Mouse (Mus musculus) cerebellum, adult 11-12 months (tissue): ENCODE results near the gene Trpm3.

Experiments used
- DNase-seq: peaks from one replicate; pipeline ENCODE4 v3.0.0; 2022

Trpm3 gene

DNA sequence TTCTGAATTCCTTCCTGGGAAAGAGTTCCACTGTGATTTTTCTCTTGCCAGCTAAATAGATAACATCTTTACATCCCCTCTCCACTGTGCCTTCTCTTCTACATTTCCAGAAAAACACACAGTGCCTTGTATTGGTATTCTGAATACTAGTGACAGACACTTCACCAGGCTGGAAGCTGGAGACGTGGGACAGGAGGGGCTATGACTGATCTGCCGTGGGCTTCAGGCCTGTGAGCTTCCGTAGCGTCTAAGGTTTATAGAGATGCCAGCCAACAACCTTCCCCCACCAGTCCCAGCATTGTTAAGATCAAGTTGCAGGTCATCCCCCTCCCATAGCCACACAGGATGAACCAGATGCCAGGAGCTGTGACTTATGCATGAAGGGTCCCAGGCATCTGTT, 518.4 kb downstream of the Trpm3 start:
- DNase-seq = no peak

- no peak for DNase-seq
Measured at GRCm38 (mm10) chr19:22665401-22665800, 526.6 kb downstream of the Trpm3 start.

DNA sequence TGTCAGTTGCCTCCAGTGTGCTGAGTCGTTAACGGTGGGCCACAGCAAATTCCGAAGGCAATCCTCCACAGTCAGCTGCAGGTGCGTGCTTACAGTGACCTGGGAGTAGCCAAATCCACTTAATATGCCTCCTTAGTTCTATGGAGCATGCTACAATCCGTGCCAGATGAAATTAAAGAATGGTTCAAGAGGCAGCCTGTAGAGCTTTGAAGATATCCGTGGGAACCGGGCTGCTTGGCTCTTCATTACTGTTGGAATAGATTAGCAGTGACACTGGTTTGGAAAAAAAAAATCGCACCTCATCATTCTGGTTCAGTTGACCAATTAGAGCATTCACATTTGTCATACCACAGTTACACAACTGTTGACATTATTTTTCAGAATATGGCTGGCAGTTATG, 531.4 kb downstream of the Trpm3 start:
- DNase-seq = no peak

GRCm38 (mm10) chr19:22672892-22673291, 534.0 kb downstream of the Trpm3 start:
- DNase-seq = no peak

GRCm38 (mm10) chr19:22676206-22676605, 537.4 kb downstream of the Trpm3 start:
- DNase-seq = no peak

GRCm38 (mm10) chr19:22682238-22682637, 543.4 kb downstream of the Trpm3 start:
- no peak for DNase-seq

DNA sequence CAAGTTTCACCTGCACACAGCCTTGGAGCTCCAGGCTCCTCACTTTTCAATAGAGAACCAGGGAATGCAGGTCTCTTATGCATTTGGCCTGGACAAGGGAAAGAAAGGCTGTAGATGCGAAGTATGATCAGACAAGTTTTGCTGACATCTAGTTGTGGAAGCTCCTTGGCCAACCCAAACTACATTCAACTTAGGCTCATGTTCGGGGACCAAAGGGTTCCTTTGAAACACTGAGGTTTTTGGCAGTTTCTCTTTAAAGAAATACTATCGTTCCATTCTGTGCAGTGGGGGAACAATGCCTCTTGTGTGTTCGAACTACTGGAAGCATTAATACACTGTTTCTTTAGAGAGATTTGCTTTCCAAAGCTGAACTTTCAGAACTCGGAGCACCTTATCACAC, 553.1 kb downstream of the Trpm3 start:
- no peak for DNase-seq

DNA sequence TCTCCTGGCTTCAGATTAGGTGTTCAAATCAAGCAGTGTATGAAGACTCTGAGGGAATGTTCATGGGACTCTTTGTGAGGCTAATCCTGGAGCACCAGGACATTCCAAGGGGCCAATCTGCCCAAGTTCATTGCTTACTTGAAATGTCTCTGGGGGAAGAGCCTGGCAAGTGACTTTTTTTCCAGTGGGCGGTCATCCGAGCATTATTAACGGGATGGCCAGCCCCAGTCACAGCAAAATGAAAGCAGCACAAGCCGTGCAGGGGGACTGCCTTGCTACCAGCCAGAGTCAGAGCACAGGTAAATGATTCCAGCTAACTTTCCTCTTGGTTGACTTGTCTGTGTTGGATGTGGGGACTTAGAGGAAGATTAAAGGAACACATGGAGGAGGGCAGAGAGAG, 553.7 kb downstream of the Trpm3 start:
- no peak for DNase-seq

- DNase-seq = no peak
Measured at GRCm38 (mm10) chr19:22692956-22693355, 554.1 kb downstream of the Trpm3 start.

- no peak for DNase-seq
Measured at GRCm38 (mm10) chr19:22695423-22695822, 556.6 kb downstream of the Trpm3 start.

GRCm38 (mm10) chr19:22698737-22699136, 559.9 kb downstream of the Trpm3 start:
- DNase-seq = no peak

DNA sequence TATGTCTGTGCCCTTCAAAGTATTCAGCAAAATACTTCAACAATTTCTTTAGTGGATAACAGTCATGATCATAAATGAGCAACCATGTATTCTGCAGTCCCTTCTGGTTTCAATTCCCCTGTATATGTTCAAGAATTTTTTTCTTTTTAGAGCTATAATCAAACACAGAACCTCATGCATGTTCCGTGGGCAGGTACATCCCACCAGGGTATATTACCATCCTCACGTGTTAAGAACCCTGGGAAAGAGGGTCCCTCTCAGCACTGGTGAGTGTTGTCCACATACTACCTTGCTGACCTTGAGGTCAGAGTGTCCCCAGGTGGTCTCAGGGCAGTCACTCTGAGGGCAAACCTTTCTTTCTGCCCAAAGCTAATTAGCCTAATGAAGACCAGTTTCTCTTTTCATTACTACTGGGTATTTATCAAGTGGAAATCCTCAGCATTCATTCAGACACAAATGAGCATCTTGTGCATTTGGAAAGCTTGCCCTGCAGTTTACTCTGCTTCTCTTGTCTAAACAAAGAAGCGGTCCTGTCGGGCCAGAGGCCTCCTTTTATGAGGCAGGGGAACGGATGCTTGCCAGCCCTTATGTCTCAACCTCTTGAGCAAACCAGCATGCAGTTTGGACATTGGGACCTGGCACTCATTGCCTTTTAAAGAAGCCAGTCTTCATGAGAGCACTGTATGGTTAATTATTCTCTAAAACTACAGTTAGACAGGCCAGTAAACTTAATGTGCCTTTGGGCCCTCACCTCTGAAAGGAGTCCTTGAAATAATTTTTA, 562.2 kb downstream of the Trpm3 start:
- DNase-seq = no peak

DNA sequence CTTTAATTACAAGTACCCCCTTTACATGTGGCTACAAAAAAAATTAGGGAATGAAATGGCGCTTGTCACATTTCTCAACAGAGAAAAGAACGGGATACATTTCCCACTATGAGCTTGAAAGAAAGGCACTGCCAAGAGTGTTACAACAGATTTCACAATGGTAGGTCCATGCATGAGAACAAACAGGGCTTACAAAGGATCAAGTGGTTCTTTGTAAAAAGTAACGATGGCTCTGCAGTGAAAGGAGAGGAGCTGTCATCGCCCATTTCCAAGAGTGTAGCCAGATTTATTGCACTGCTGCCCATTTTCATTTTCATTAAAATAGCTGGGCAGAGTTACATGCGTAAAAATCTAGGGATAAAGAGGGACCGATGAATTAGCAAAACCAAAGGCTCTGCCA, 565.0 kb downstream of the Trpm3 start:
- DNase-seq = no peak

- no peak for DNase-seq
Measured at GRCm38 (mm10) chr19:22705414-22705813, 566.6 kb downstream of the Trpm3 start.

DNA sequence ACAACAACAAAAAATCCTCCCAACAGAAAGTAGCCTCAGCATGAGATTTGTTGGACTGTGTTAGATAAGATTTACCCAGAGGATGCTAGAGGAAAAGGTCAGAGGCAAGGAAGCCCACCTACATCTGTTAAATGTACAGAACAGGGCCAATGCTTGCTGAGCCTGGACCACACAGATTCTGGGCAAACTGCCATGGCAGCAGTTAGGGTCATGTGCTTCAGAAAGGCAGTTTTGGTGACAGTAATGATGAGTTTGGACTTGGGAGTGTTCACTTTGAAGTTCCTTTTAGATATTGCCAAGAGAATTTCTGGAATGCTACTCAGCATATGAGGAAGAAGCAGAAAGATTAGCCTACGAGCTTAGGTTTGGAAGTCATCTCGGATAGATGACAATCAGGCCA, 580.2 kb downstream of the Trpm3 start:
- peak; percentile 45 for DNase-seq

DNA sequence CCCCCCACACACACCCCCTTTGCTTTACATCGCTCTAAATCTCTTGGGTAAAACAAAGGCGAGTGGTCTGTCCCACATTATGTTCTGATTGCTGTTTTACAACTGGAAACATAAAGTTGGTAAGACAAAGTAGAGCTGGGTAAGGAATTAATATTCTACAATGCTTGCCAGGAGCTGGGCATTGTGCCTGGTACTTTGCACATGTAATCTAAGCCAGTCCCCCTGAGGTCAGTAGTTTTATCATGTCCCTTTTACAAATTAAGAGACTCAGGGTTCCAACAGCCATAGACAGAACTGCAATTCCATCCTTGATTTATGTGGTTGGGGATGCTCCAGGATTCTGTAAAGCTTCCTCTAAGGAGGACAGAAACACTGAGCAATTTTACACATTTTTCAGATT, 591.0 kb downstream of the Trpm3 start:
- DNase-seq = no peak

- DNase-seq = no peak
Measured at GRCm38 (mm10) chr19:22730971-22731370, 592.1 kb downstream of the Trpm3 start.

GRCm38 (mm10) chr19:22736870-22737269, 598.0 kb downstream of the Trpm3 start:
- no peak for DNase-seq

DNA sequence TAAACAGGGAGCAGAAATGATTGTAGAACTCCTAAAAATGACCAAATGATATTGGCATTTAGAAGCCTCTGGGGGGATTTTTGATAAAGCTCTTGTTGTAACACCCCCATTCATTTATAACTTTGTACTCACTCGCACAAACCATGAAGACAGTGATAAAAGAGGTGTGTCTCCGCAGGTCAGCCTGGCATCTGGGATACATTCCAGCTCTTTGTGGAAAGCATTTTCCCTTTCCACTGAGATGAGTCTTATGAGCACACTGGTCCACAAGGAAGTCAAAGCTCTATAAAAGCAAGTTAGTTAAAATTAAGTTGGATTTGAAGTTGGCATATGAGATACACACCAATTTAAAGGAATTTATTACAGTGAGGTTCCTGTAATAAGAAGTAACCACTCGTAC, 600.4 kb downstream of the Trpm3 start:
- no peak for DNase-seq

DNA sequence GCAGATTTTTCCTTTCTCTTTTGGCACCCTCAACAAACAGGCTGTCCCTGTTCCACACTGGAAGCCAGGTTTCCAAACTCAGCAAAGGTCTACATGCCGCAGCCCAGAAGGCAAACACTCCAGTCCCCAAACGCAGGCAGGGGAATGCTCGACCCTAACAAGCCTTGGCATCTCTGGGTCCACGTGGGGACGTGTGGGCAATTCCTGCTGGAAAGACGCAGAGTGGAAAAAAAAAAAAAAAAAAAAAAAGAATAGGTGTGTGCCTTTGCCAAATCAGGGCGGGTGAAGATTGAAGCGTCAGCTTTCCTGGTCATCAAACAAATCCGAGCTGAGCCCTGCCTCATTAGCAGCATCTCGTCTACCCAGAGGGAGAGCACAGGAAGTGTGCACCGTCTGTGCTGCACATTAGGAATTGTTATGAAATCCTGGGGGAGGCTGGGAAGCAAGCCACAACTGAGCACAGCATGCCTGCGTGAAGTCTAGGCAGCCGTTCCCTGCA, 614.5 kb downstream of the Trpm3 start:
- peak; percentile 96 for DNase-seq

DNA sequence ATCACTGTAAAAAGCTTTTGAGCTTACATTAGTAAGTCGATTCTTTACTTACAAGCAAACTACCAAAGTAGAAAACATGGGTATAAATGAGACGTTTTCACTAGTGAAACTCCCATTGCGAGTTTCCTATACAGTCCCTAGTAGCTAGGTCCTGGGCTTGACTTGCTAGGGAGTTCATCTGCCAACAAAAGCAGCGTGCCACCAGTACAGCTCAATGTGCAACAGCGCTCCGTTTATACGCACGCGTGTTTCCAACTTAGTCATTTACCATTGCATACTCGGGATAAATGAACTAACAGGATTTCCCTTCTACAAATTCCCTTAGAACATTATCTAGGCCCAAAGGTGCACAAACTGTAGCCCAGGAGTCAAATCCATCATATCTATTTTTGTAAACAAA, 615.2 kb downstream of the Trpm3 start:
- DNase-seq = peak; percentile 55

- peak; percentile 29 for DNase-seq
Measured at GRCm38 (mm10) chr19:22754498-22754897, 615.7 kb downstream of the Trpm3 start.

GRCm38 (mm10) chr19:22758496-22758895, 619.6 kb downstream of the Trpm3 start:
- DNase-seq = no peak

- no peak for DNase-seq
Measured at GRCm38 (mm10) chr19:22768242-22768641, 629.4 kb downstream of the Trpm3 start.

- no peak for DNase-seq
Measured at GRCm38 (mm10) chr19:22775191-22775695, 636.4 kb downstream of the Trpm3 start.
